Mouse (Mus musculus): ENCODE results near the gene Fgfrl1.

GRCm38 (mm10) chr5:108742596-108742995 lies 50.4 kb downstream of the Fgfrl1 start:
- TF ChIP-seq POLR2A (IDR thresholded peaks at IDR 0.05; ENCODE audit: borderline replicate concordance, control insufficient read depth, low read depth, low read length) (no peak), CTCF (IDR thresholded peaks at IDR 0.05; ENCODE audit: control insufficient read depth, insufficient read depth, low read length) (no peak)

Data from bone marrow, adult 2 months (tissue).